Mouse (Mus musculus) heart, postnatal 0 days (tissue): ENCODE data around the gene Fmnl1. TPM values are rescaled to one million over a fixed set of nuclear protein-coding genes. Genes with fewer than 3 reads are reported as not detected.

Source experiments
- ATAC-seq: fragments of 200-750 bp; cut with Nextera tagmentation; 2 replicates; pipeline ENCODE4 v1.8.0; 2017; ENCODE audit warnings: low read depth, moderate number of reproducible peaks, moderate library complexity; ENCODE audit not compliant: insufficient read depth
- DNase-seq: peaks from one replicate; pipeline ENCODE4 v3.0.0-alpha.2; 2016; ENCODE audit warnings: low spot score
- H3K27ac ChIP-seq: fragments of 300-500 bp; sonication (generic); 2 replicates; pipeline ENCODE4 v1.5.1; 2014; ENCODE audit warnings: low read depth, mild to moderate bottlenecking
- H3K27me3 ChIP-seq: fragments of 300-500 bp; sonication (generic); 2 replicates; pipeline ENCODE4 v1.6.1; 2014; ENCODE audit warnings: low read length, mixed read lengths; ENCODE audit not compliant: control insufficient read depth, insufficient read depth
- H3K36me3 ChIP-seq: fragments of 300-500 bp; sonication (generic); replicated peaks from 2 replicates; pipeline ENCODE4 v1.6.1; 2014; ENCODE audit warnings: low read length, mixed read lengths; ENCODE audit not compliant: control insufficient read depth, insufficient read depth
- H3K4me1 ChIP-seq: fragments of 300-500 bp; sonication (generic); 2 replicates; pipeline ENCODE4 v1.6.1; 2014; ENCODE audit warnings: antibody characterized with exemption; ENCODE audit not compliant: control insufficient read depth, insufficient read depth
- H3K4me2 ChIP-seq: fragments of 300-500 bp; sonication (generic); 2 replicates; pipeline ENCODE4 v1.6.1; 2014; ENCODE audit warnings: low read depth, mild to moderate bottlenecking, low read length, moderate library complexity
- H3K4me3 ChIP-seq: fragments of 300-500 bp; sonication (generic); 2 replicates; pipeline ENCODE4 v1.5.1; 2014; ENCODE audit warnings: low read depth, low read length
- H3K9ac ChIP-seq: fragments of 300-500 bp; sonication (generic); replicated peaks from 2 replicates; pipeline ENCODE4 v1.6.1; 2014; ENCODE audit warnings: low read depth, low read length, mixed read lengths
- H3K9me3 ChIP-seq: fragments of 300-500 bp; sonication (generic); replicated peaks from 2 replicates; pipeline ENCODE4 v1.6.1; 2016; ENCODE audit warnings: low read length; ENCODE audit not compliant: control insufficient read depth
- CTCF ChIP-seq: IDR thresholded peaks from 2 replicates; pipeline ENCODE4 v1.5.1; 2016; ENCODE audit warnings: antibody characterized with exemption, control low read depth, low read depth
- EP300 ChIP-seq: IDR thresholded peaks from 2 replicates; pipeline ENCODE4 v1.6.1; 2016; ENCODE audit warnings: antibody characterized with exemption, low read depth
- WGBS: fragments of 180-500 bp; shearing (Covaris S2); extraction: QIAGEN DNeasy Blood & Tissue Kit; methylation state at CpG from one replicate; pipeline ENCODE4 v1.1.7; 2014; 5-methylcytosine and 5-hydroxymethylcytosine counted together
- polyA plus RNA-seq: library from polyadenylated mRNA; unstranded; fragments of >200 nt; fragmentation: Nextera tagmentation; extraction: Ambion mirVana; gene quantifications from 2 replicates; pipeline ENCODE4 v1.2.1, GENCODE M21; 2015
- total RNA-seq: library from RNA; depleted of rRNA; stranded (reverse); fragments of >200 nt; gene quantifications from 2 replicates; pipeline ENCODE4 v1.2.3, GENCODE M21; 2014; ENCODE audit warnings: low replicate concordance

Fmnl1 gene
- total and polyA plus RNA-seq, 2 experiments from 2014 or later: 1.1 to 2.2 TPM

- H3K36me3 ChIP-seq: peaks cover 66% of the 10 kb centered on the region
Measured at GRCm38 (mm10) chr11:103223951-103224456, 53.1 kb downstream of the Fmnl1 start.

GRCm38 (mm10) chr11:103229608-103230007, 58.7 kb downstream of the Fmnl1 start:
- no peaks in the 10 kb centered on the region; the same call in 1 of the 2 replicates for H3K9me3 ChIP-seq
- no peaks in the 10 kb centered on the region for H3K4me1 ChIP-seq
- ATAC-seq: no peak
- no peak overlapping the region for H3K9ac ChIP-seq
- 98% methylated on average over 2 of the region's 2 CpGs for WGBS
- no peak for DNase-seq
- no peak overlapping the region for H3K27ac ChIP-seq
- peaks cover 58% of the 10 kb centered on the region for H3K36me3 ChIP-seq
- H3K4me2 ChIP-seq: no peak overlapping the region
- H3K4me3 ChIP-seq: no peak overlapping the region
- no peaks in the 10 kb centered on the region for H3K27me3 ChIP-seq
- TF ChIP-seq CTCF (peak; percentile 24), EP300 (no peak)

More at GRCm38 (mm10) chr11:103223951-103224456, 53.1 kb downstream of the Fmnl1 start:
- Histone ChIP-seq H3K27ac (peak overlapping the region; percentile 56), H3K9ac (no peak overlapping the region), H3K4me1 (no peaks in the 10 kb centered on the region), H3K4me3 (no peak overlapping the region), H3K4me2 (no peak overlapping the region; the same call in 1 of the 2 replicates), H3K27me3 (no peaks in the 10 kb centered on the region), H3K9me3 (no peaks in the 10 kb centered on the region)
- DNase-seq: no peak
- WGBS: 69% methylated on average over 18 of the region's 18 CpGs
- ATAC-seq: peak; percentile 26; the same call in 1 of the 2 replicates
- TF ChIP-seq CTCF (no peak), EP300 (no peak)

GRCm38 (mm10) chr11:103230626-103231025, 59.7 kb downstream of the Fmnl1 start:
- DNase-seq (no peak), ATAC-seq (peak; percentile 14; the same call in 1 of the 2 replicates)
- no peaks in the 10 kb centered on the region for H3K4me1 ChIP-seq
- TF ChIP-seq CTCF: no peak
- TF ChIP-seq EP300: no peak
- no peak overlapping the region for H3K4me2 ChIP-seq
- H3K9ac ChIP-seq: no peak overlapping the region
- H3K27me3 ChIP-seq: no peaks in the 10 kb centered on the region
- no peak overlapping the region for H3K27ac ChIP-seq
- WGBS: 85% methylated on average over 19 of the region's 19 CpGs
- H3K4me3 ChIP-seq: no peak overlapping the region
- H3K9me3 ChIP-seq: no peaks in the 10 kb centered on the region; the same call in 1 of the 2 replicates
- peaks cover 48% of the 10 kb centered on the region for H3K36me3 ChIP-seq

GRCm38 (mm10) chr11:103231367-103231766, 60.5 kb downstream of the Fmnl1 start:
- ATAC-seq: no peak
- WGBS: 93% methylated on average over 7 of the region's 7 CpGs

GRCm38 (mm10) chr11:103232966-103233365, 62.1 kb downstream of the Fmnl1 start:
- peak; percentile 65 for DNase-seq

More at GRCm38 (mm10) chr11:103231367-103231766, 60.5 kb downstream of the Fmnl1 start:
- no peak overlapping the region for H3K4me2 ChIP-seq
- TF ChIP-seq EP300 (no peak), CTCF (no peak)
- no peak overlapping the region for H3K9ac ChIP-seq
- H3K27ac ChIP-seq: no peak overlapping the region
- no peak for DNase-seq
- no peak overlapping the region for H3K4me3 ChIP-seq
- no peaks in the 10 kb centered on the region for H3K27me3 ChIP-seq
- peaks cover 42% of the 10 kb centered on the region for H3K36me3 ChIP-seq
- H3K4me1 ChIP-seq: no peaks in the 10 kb centered on the region
- H3K9me3 ChIP-seq: no peaks in the 10 kb centered on the region; the same call in 1 of the 2 replicates

GRCm38 (mm10) chr11:103234447-103234846, 63.5 kb downstream of the Fmnl1 start:
- H3K4me3 ChIP-seq: no peak overlapping the region
- H3K4me1 ChIP-seq: no peaks in the 10 kb centered on the region
- no peaks in the 10 kb centered on the region for H3K27me3 ChIP-seq
- TF ChIP-seq EP300: no peak
- no peak for TF ChIP-seq CTCF
- H3K4me2 ChIP-seq: no peak overlapping the region
- peaks cover 35% of the 10 kb centered on the region for H3K36me3 ChIP-seq
- no peak overlapping the region for H3K9ac ChIP-seq
- H3K9me3 ChIP-seq: no peaks in the 10 kb centered on the region; the same call in 1 of the 2 replicates
- no peak overlapping the region for H3K27ac ChIP-seq
- ATAC-seq (no peak), DNase-seq (no peak)
- WGBS: 70% methylated on average over 1 of the region's 1 CpGs

More at GRCm38 (mm10) chr11:103232966-103233365, 62.1 kb downstream of the Fmnl1 start:
- no peak for ATAC-seq
- H3K36me3 ChIP-seq: peaks cover 31% of the 10 kb centered on the region
- H3K9me3 ChIP-seq: no peaks in the 10 kb centered on the region; the same call in 1 of the 2 replicates
- no peaks in the 10 kb centered on the region for H3K27me3 ChIP-seq
- no peak overlapping the region for H3K9ac ChIP-seq
- H3K27ac ChIP-seq: no peak overlapping the region
- H3K4me3 ChIP-seq: no peak overlapping the region
- no peak overlapping the region for H3K4me2 ChIP-seq
- WGBS: 30% methylated on average over 7 of the region's 7 CpGs
- H3K4me1 ChIP-seq: no peaks in the 10 kb centered on the region
- TF ChIP-seq EP300: no peak
- TF ChIP-seq CTCF: peak; percentile 87
